Mouse (Mus musculus) hindbrain, embryonic 14.5 days (tissue): ENCODE measurements around the gene Aadacl3. TPM values are rescaled to one million over a fixed set of nuclear protein-coding genes. Genes with fewer than 3 reads are reported as not detected.

Source experiments
- polyA plus RNA-seq: library from polyadenylated mRNA; unstranded; fragments of >200 nt; fragmentation: Nextera tagmentation; extraction: Ambion mirVana; gene quantifications from 2 replicates; pipeline ENCODE4 v1.2.1, GENCODE M21; 2014

Aadacl3 gene
- polyA plus RNA-seq, 1 experiment from 2014 or later = not detected

Other genes starting within 250 kb of the Aadacl3 start
- gene Pramel5, start 183.3 kb downstream of the Aadacl3 start, polyA plus RNA-seq = not detected in 2 replicates
- gene Gm13128, start 133.5 kb downstream of the Aadacl3 start, polyA plus RNA-seq = not detected in 2 replicates
- gene Gm13119, start 105.8 kb downstream of the Aadacl3 start, polyA plus RNA-seq = not detected in 2 replicates
- not detected in 2 replicates for gene Pramef20, start 85.8 kb downstream of the Aadacl3 start, polyA plus RNA-seq
- gene Pramef12, start 55.3 kb downstream of the Aadacl3 start, polyA plus RNA-seq = not detected in 2 replicates
- 0.29 TPM in 1 of 2 replicates, not detected in the other for gene 1700012P22Rik, start 25.0 kb downstream of the Aadacl3 start, polyA plus RNA-seq
- not detected in 2 replicates for gene Gm9944, start 10.4 kb downstream of the Aadacl3 start, polyA plus RNA-seq
- gene 9430007A20Rik, start 56.1 kb upstream of the Aadacl3 start, polyA plus RNA-seq = not detected in 2 replicates
- not detected in 2 replicates for gene Gm13124, start 101.4 kb upstream of the Aadacl3 start, polyA plus RNA-seq
- gene Aadacl4, start 150.0 kb upstream of the Aadacl3 start, polyA plus RNA-seq = not detected in 2 replicates
- gene Gm436, start 222.6 kb upstream of the Aadacl3 start, polyA plus RNA-seq = not detected in 2 replicates